Mouse (Mus musculus) limb, embryonic 13.5 days (tissue): ENCODE measurements around the gene Efcab7. TPM values are rescaled to one million over a fixed set of nuclear protein-coding genes. Genes with fewer than 3 reads are reported as not detected.

ENCODE experiments used
- ATAC-seq: fragments of 200-750 bp; cut with Nextera tagmentation; 2 replicates; pipeline ENCODE4 v1.8.0; 2017; ENCODE audit warnings: low read depth, moderate number of reproducible peaks, moderate TSS enrichment; ENCODE audit not compliant: low FRiP score
- H3K27ac ChIP-seq: fragments of 300-500 bp; sonication (generic); 2 replicates; pipeline ENCODE4 v1.5.1; 2015; ENCODE audit warnings: inconsistent platforms, mild to moderate bottlenecking, moderate library complexity
- H3K27me3 ChIP-seq: fragments of 300-500 bp; sonication (generic); 2 replicates; pipeline ENCODE4 v1.6.1; 2015; ENCODE audit warnings: mild to moderate bottlenecking, inconsistent platforms
- H3K36me3 ChIP-seq: fragments of 300-500 bp; sonication (generic); 2 replicates; pipeline ENCODE4 v1.6.1; 2015; ENCODE audit warnings: inconsistent platforms, mild to moderate bottlenecking, moderate library complexity
- H3K4me1 ChIP-seq: fragments of 300-500 bp; sonication (generic); 2 replicates; pipeline ENCODE4 v1.6.1; 2015; ENCODE audit warnings: inconsistent platforms
- H3K4me2 ChIP-seq: fragments of 300-500 bp; sonication (generic); replicated peaks from 2 replicates; pipeline ENCODE4 v1.6.1; 2015; ENCODE audit warnings: inconsistent platforms, mild to moderate bottlenecking, moderate library complexity
- H3K4me3 ChIP-seq: fragments of 300-500 bp; sonication (generic); 2 replicates; pipeline ENCODE4 v1.5.1; 2015; ENCODE audit warnings: moderate library complexity, mild to moderate bottlenecking, inconsistent platforms
- H3K9ac ChIP-seq: fragments of 300-500 bp; sonication (generic); 2 replicates; pipeline ENCODE4 v1.6.1; 2015; ENCODE audit warnings: mild to moderate bottlenecking, inconsistent platforms
- H3K9me3 ChIP-seq: fragments of 300-500 bp; sonication (generic); 2 replicates; pipeline ENCODE4 v1.6.1; 2016; ENCODE audit warnings: inconsistent platforms
- WGBS: fragments of 180-500 bp; shearing (Covaris S2); methylation state at CpG from one replicate; pipeline ENCODE4 v1.1.7; 2015; 5-methylcytosine and 5-hydroxymethylcytosine counted together
- polyA plus RNA-seq: library from polyadenylated mRNA; unstranded; fragments of >200 nt; fragmentation: Nextera tagmentation; extraction: Ambion mirVana; gene quantifications from 2 replicates; pipeline ENCODE4 v1.2.1, GENCODE M21; 2015

Efcab7 gene
- polyA plus RNA-seq, 1 experiment from 2014 or later: 24.3 TPM

- no peak overlapping the region for H3K9ac ChIP-seq
- no peak overlapping the region for H3K4me2 ChIP-seq
- no peaks in the 10 kb centered on the region for H3K27me3 ChIP-seq
- no peak overlapping the region for H3K27ac ChIP-seq
- H3K4me1 ChIP-seq: no peaks in the 10 kb centered on the region
- no peaks in the 10 kb centered on the region for H3K9me3 ChIP-seq
- WGBS: 71% methylated on average over 1 of the region's 1 CpGs
- H3K36me3 ChIP-seq: no peaks in the 10 kb centered on the region
- no peak overlapping the region for H3K4me3 ChIP-seq
- ATAC-seq: no peak
Observed at GRCm38 (mm10) chr4:99947192-99947591, 118.2 kb downstream of the Efcab7 start.

GRCm38 (mm10) chr4:99947896-99948295 is 118.9 kb downstream of the Efcab7 start:
- no peak overlapping the region for H3K9ac ChIP-seq
- no peak for ATAC-seq
- 93% methylated on average over 1 of the region's 1 CpGs for WGBS

GRCm38 (mm10) chr4:99953904-99954303 is 124.9 kb downstream of the Efcab7 start:
- Histone ChIP-seq H3K36me3 (no peaks in the 10 kb centered on the region), H3K4me1 (peaks cover 7% of the 10 kb centered on the region), H3K9me3 (no peaks in the 10 kb centered on the region), H3K27me3 (no peaks in the 10 kb centered on the region), H3K4me3 (no peak overlapping the region), H3K9ac (no peak overlapping the region), H3K4me2 (no peak overlapping the region), H3K27ac (no peak overlapping the region)
- no peak for ATAC-seq
- WGBS: 86% methylated on average over 2 of the region's 2 CpGs

More at GRCm38 (mm10) chr4:99947896-99948295, 118.9 kb downstream of the Efcab7 start:
- H3K4me1 ChIP-seq: no peaks in the 10 kb centered on the region; the same call in 1 of the 2 replicates
- H3K27me3 ChIP-seq: no peaks in the 10 kb centered on the region
- no peak overlapping the region for H3K27ac ChIP-seq
- H3K36me3 ChIP-seq: no peaks in the 10 kb centered on the region
- no peaks in the 10 kb centered on the region for H3K9me3 ChIP-seq
- H3K4me2 ChIP-seq: no peak overlapping the region
- no peak overlapping the region for H3K4me3 ChIP-seq

- 87% methylated on average over 10 of the region's 10 CpGs for WGBS
- Histone ChIP-seq H3K9me3 (no peaks in the 10 kb centered on the region), H3K4me2 (no peak overlapping the region), H3K27me3 (no peaks in the 10 kb centered on the region), H3K4me1 (peaks cover 7% of the 10 kb centered on the region), H3K9ac (no peak overlapping the region), H3K4me3 (no peak overlapping the region), H3K27ac (no peak overlapping the region), H3K36me3 (no peaks in the 10 kb centered on the region)
- ATAC-seq: no peak
Observed at GRCm38 (mm10) chr4:99955396-99955795, 126.4 kb downstream of the Efcab7 start.

- peaks cover 7% of the 10 kb centered on the region for H3K4me1 ChIP-seq
- H3K27ac ChIP-seq: no peak overlapping the region
- no peak overlapping the region for H3K4me2 ChIP-seq
- H3K36me3 ChIP-seq: no peaks in the 10 kb centered on the region
- H3K9me3 ChIP-seq: no peaks in the 10 kb centered on the region
- WGBS: 90% methylated on average over 4 of the region's 4 CpGs
- no peak for ATAC-seq
- no peaks in the 10 kb centered on the region for H3K27me3 ChIP-seq
- H3K9ac ChIP-seq: no peak overlapping the region
- H3K4me3 ChIP-seq: no peak overlapping the region
Observed at GRCm38 (mm10) chr4:99957186-99957585, 128.2 kb downstream of the Efcab7 start.

GRCm38 (mm10) chr4:99958084-99958815 is 129.3 kb downstream of the Efcab7 start:
- 74% methylated on average over 7 of the region's 7 CpGs for WGBS
- H3K4me3 ChIP-seq: no peak overlapping the region
- H3K4me1 ChIP-seq: peaks cover 7% of the 10 kb centered on the region; the same call in 1 of the 2 replicates
- no peaks in the 10 kb centered on the region for H3K27me3 ChIP-seq
- no peak overlapping the region for H3K9ac ChIP-seq
- no peak for ATAC-seq
- H3K36me3 ChIP-seq: no peaks in the 10 kb centered on the region
- H3K27ac ChIP-seq: no peak overlapping the region
- no peak overlapping the region for H3K4me2 ChIP-seq
- H3K9me3 ChIP-seq: no peaks in the 10 kb centered on the region

GRCm38 (mm10) chr4:99959308-99959707 is 130.3 kb downstream of the Efcab7 start:
- Histone ChIP-seq H3K4me3 (no peak overlapping the region), H3K9ac (no peak overlapping the region), H3K9me3 (no peaks in the 10 kb centered on the region), H3K27me3 (no peaks in the 10 kb centered on the region), H3K27ac (no peak overlapping the region), H3K36me3 (peaks cover 10% of the 10 kb centered on the region), H3K4me1 (peaks cover 3% of the 10 kb centered on the region; the same call in 1 of the 2 replicates), H3K4me2 (no peak overlapping the region)
- WGBS: 77% methylated on average over 3 of the region's 3 CpGs
- ATAC-seq: no peak

Other genes with a start within 250 kb of the Efcab7 start
- gene Foxd3, start 172.9 kb upstream of the Efcab7 start, polyA plus RNA-seq: 0.74 and 0.80 TPM in 2 replicates
- 20.5 and 21.9 TPM in 2 replicates for gene Alg6, start 113.5 kb upstream of the Efcab7 start, polyA plus RNA-seq
- gene Pgm1, start 100.2 kb downstream of the Efcab7 start, polyA plus RNA-seq: 58.9 and 61.5 TPM in 2 replicates
- gene Itgb3bp, start 100.6 kb downstream of the Efcab7 start, polyA plus RNA-seq: 36.1 and 36.8 TPM in 2 replicates